Mouse (Mus musculus) ES-Bruce4 (cell line): ENCODE data around the gene Prpf31.

Experiments used
- CTCF ChIP-seq: IDR thresholded peaks from one replicate; pipeline ENCODE4 v1.8.1; 2011; ENCODE audit warnings: low read depth, low read length
- EP300 ChIP-seq: IDR thresholded peaks from 2 replicates; pipeline ENCODE4 v1.6.1; 2011; ENCODE audit warnings: low read depth, low read length; ENCODE audit not compliant: insufficient read depth
- POLR2A ChIP-seq: IDR thresholded peaks from one replicate; pipeline ENCODE4 v1.8.1; 2011; ENCODE audit warnings: low read length; ENCODE audit not compliant: insufficient read depth

GRCm38 (mm10) chr7:3610437-3610836 lies 19.3 kb upstream of the Prpf31 start:
- TF ChIP-seq CTCF (no peak), EP300 (no peak), POLR2A (no peak)
